Mouse (Mus musculus): ENCODE measurements around the gene Dennd5a.

Dennd5a gene

DNA sequence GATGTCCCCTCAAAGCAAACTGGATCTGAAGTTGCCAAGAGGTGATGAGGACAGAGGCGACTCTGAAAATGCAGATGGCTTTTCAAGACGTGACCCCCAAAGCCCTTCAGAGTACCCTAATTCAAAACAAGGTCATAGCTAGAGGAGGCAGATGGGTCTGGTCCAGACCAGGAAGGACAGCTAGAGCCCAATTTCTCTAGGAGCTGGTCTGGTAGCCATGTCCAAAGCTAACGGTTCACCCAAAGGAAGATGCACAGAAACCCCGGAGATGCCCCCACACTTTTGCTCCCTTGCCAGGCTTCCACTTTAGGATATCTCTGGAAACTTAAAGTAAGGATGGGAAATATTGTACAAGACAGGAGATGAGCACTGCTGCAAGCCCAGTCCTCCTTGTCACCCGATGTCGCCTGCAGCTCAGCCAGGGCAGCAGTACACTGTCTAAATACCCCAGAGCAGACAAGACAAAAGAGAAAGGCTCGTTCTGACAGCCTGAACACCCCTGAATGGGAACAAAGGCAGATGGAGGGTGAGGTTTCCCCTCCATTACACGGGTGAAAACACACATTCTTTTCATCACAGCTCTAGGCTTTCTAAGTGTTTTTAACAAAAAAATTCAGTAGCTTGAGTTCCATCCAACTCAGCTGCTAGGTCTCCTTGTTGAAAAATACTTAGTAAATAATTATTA lies 110.4 kb downstream of the Dennd5a start:
- ATAC-seq (ENCODE audit: insufficient number of reproducible peaks, low FRiP score, low TSS enrichment) = no peak

DNA sequence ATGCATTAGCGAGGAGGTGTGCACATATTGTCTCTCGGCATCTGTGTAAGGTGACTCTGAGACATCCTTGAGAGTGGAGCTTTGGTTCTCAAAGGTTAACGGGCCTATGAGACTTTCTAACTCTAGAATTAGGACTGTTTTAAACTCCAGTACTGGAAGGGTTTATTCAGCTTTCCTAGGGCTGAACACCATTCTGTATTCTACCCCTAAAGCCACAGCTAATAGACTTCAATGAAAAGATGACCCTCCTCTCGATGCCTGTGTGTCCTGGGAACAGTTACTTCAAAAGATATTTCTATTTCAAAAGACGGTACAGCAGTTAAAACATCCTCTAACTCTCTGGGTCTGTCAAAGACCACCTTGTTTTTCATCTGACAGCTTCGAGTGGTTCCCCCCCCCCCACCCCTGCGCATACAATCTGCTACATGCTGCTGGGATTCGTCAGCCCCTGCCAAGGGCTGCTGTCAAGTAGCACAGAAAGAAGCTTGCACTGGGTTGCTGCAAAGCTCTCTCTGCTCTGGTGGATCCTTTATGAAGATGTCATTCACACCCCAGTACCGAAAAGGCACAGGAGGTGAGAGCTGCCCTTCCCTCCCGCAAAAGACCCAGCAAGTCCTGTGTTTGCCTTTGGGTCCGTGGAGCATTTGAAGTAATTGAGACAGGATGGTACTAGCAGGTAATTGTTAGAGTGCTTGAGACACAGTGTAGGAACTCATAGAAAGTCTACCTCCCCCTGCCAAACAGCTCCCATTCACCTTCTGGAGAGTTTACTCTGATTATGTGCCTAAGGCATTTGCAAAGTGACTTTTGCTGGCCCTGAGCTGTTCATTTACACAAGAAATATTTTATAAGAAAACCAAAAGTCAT lies 111.2 kb downstream of the Dennd5a start:
- no peak for ATAC-seq (ENCODE audit: insufficient number of reproducible peaks, low FRiP score, low TSS enrichment)

DNA sequence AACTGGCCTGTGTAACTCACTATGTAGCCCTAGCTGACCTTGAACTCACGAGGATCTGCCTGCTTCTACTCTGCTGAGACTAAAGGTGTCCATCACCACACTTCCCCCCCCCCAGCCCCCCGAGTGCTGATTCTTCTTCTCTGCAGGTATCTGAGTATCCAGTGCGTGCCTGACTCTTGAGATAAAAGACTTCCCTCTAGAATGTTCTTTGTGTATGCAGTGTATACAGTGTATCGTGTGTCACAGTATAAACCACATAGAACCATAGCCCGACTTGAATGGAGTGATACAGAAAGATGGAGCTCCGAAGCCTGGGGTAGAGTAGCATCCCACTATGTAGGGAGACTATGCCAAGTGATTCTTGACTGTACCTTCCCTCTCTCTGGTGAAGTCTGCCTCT lies 116.2 kb downstream of the Dennd5a start:
- ATAC-seq (ENCODE audit: insufficient number of reproducible peaks, low FRiP score, low TSS enrichment) = no peak
